Mouse (Mus musculus) heart, postnatal 25 days (tissue): Measurements from ENCODE around the gene Enpp1. TPM values are rescaled to one million over a fixed set of nuclear protein-coding genes. Genes with fewer than 3 reads are reported as not detected.

Experiments used
- total RNA-seq, 2 experiments: library from RNA; stranded (reverse); gene quantifications; 2 replicates each; pipeline ENCODE4 v1.2.3; 2021

The Enpp1 gene
- total RNA-seq, 2 experiments from 2014 or later = 6.3 to 6.5 TPM

Other genes starting within 250 kb of the Enpp1 start
- gene Ccn2, start 116.7 kb downstream of the Enpp1 start, total RNA-seq = 100 to 1,000 TPM in 1 of 2 experiments, 10 to 100 TPM in 1; 73.3 to 125 TPM
- gene Enpp3, start 130.7 kb upstream of the Enpp1 start, total RNA-seq = 1 to 10 TPM; 2.9 to 4.7 TPM
- gene Med23, start 157.8 kb upstream of the Enpp1 start, total RNA-seq = 10 to 100 TPM; 14.7 to 15.6 TPM
- gene Arg1, start 215.3 kb upstream of the Enpp1 start, total RNA-seq = under 1 TPM in 1 of 2 experiments, not detected in 1; 0.17 TPM